Mouse (Mus musculus) heart, embryonic 11.5 days (tissue): Measurements from ENCODE around the gene Atg13. TPM values are rescaled to one million over a fixed set of nuclear protein-coding genes. Genes with fewer than 3 reads are reported as not detected.
"Not testable (repeated sequence)": the region's sequence is repeated elsewhere in the genome, so short reads cannot be mapped to it uniquely, and the experiment has no call there.

ENCODE experiments used
- ATAC-seq: fragments of 200-750 bp; cut with Nextera tagmentation; replicated peaks from 2 replicates; pipeline ENCODE4 v1.8.0; 2017; ENCODE audit warnings: moderate library complexity; ENCODE audit not compliant: insufficient number of reproducible peaks, low FRiP score, low TSS enrichment
- H3K27ac ChIP-seq: fragments of 300-500 bp; sonication (generic); 2 replicates; pipeline ENCODE4 v1.5.1; 2014; ENCODE audit warnings: mild to moderate bottlenecking, low read depth, low read length
- H3K27me3 ChIP-seq: fragments of 300-500 bp; sonication (generic); 2 replicates; pipeline ENCODE4 v1.6.1; 2014; ENCODE audit warnings: mild to moderate bottlenecking, low read length, mixed read lengths; ENCODE audit not compliant: control insufficient read depth, insufficient read depth
- H3K36me3 ChIP-seq: fragments of 300-500 bp; sonication (generic); 2 replicates; pipeline ENCODE4 v1.6.1; 2014; ENCODE audit warnings: mild to moderate bottlenecking, low read length, moderate library complexity, mixed read lengths; ENCODE audit not compliant: control insufficient read depth, insufficient read depth
- H3K4me1 ChIP-seq: fragments of 300-500 bp; sonication (generic); 2 replicates; pipeline ENCODE4 v1.6.1; 2014; ENCODE audit warnings: low read length; ENCODE audit not compliant: control insufficient read depth, insufficient read depth
- H3K4me2 ChIP-seq: fragments of 300-500 bp; sonication (generic); 2 replicates; pipeline ENCODE4 v1.6.1; 2014; ENCODE audit warnings: mild to moderate bottlenecking, moderate library complexity
- H3K4me3 ChIP-seq: fragments of 300-500 bp; sonication (generic); 2 replicates; pipeline ENCODE4 v1.5.1; 2014; ENCODE audit warnings: low read depth, low read length
- H3K9ac ChIP-seq: fragments of 300-500 bp; sonication (generic); 2 replicates; pipeline ENCODE4 v1.6.1; 2014; ENCODE audit warnings: mild to moderate bottlenecking, low read depth, low read length, moderate library complexity
- H3K9me3 ChIP-seq: fragments of 300-500 bp; sonication (generic); replicated peaks from 2 replicates; pipeline ENCODE4 v1.6.1; 2016; ENCODE audit warnings: low read length; ENCODE audit not compliant: control insufficient read depth
- WGBS: fragments of 180-500 bp; shearing (Covaris S2); extraction: QIAGEN DNeasy Blood & Tissue Kit; methylation state at CpG from one replicate; pipeline ENCODE4 v1.1.7; 2014; ENCODE audit not compliant: insufficient replicate concordance; 5-methylcytosine and 5-hydroxymethylcytosine counted together
- polyA plus RNA-seq: library from polyadenylated mRNA; unstranded; fragments of >200 nt; fragmentation: Nextera tagmentation; extraction: Ambion mirVana; gene quantifications from 2 replicates; pipeline ENCODE4 v1.2.1, GENCODE M21; 2014

The Atg13 gene
- polyA plus RNA-seq, 1 experiment from 2014 or later = 22.8 TPM

DNA sequence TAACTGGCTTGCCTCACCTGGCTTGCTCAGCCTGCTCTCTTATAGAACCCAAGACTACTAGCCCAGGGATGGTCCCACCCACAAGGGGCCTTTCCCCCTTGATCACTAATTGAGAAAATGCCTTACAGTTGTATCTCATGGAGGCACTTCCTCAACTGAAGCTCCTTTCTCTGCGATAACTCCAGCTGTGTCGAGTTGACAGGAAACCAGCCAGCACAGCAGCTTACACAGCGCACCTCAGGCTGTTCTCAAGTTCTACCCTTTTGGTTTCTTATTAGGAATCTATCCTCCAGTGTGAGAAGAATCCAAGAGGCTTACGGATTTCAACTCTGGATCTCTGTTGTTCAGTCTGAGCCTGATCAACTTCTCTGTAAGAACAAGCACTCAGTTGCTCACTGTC lies 15.1 kb upstream of the Atg13 start:
- not testable (repeated sequence) for H3K4me1 ChIP-seq, H3K9me3 ChIP-seq, H3K27me3 ChIP-seq, H3K9ac ChIP-seq, H3K27ac ChIP-seq, H3K4me2 ChIP-seq, H3K4me3 ChIP-seq, H3K36me3 ChIP-seq, ATAC-seq
- 44% methylated on average over 4 of the region's 4 CpGs for WGBS

DNA sequence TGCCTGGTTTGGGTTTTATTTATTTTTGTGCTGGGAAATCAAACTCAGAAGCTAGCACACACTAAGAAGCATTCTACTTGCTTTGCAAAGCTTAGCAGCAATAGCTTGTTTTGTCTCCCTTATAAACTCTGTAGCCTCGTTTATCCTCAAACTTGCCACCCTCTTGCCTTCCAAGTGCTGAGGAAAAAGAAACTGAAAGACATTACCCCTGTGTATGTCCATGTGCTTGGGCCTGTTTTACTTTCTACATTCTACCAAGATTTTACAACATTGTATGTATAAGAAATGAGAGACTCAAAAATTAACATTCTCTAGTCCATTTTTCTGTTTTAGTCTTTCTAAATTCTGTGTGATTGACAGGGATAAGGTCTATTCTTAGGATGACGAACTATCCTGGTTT lies 14.3 kb upstream of the Atg13 start:
- no peaks in the 10 kb centered on the region for H3K9me3 ChIP-seq
- ATAC-seq = no peak
- H3K27ac ChIP-seq = no peak overlapping the region
- no peaks in the 10 kb centered on the region for H3K4me1 ChIP-seq
- H3K36me3 ChIP-seq = no peaks in the 10 kb centered on the region
- WGBS = 65% methylated on average over 2 of the region's 2 CpGs
- no peaks in the 10 kb centered on the region for H3K27me3 ChIP-seq
- no peak overlapping the region for H3K4me3 ChIP-seq
- H3K4me2 ChIP-seq = no peak overlapping the region
- H3K9ac ChIP-seq = no peak overlapping the region

DNA sequence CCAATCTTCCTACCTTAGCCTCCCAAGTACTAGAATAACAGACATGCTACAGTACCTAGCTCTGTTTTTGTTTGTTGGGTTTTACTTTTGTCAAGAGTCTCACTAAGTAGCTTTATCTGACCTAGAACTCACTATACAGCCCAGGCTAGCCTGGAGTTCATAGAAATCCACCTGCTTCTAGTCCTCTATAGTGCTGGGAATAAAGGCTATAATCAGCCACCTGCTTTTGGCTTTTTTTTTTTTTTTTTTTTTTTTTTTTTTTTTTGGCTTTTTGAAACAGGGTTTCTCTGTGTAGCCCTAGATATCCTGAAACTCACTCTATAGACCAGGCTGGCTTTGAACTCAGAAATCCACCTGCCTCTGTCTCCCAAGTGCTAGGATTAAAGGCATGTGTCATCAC lies 13.6 kb upstream of the Atg13 start:
- Histone ChIP-seq H3K4me2 (no peak overlapping the region), H3K36me3 (no peaks in the 10 kb centered on the region), H3K4me1 (no peaks in the 10 kb centered on the region), H3K27ac (no peak overlapping the region), H3K4me3 (no peak overlapping the region), H3K9me3 (no peaks in the 10 kb centered on the region), H3K9ac (no peak overlapping the region), H3K27me3 (no peaks in the 10 kb centered on the region)
- ATAC-seq = no peak

GRCm38 (mm10) chr2:91723382-91723781 lies 13.0 kb upstream of the Atg13 start:
- ATAC-seq = no peak
- Histone ChIP-seq H3K27me3 (no peaks in the 10 kb centered on the region), H3K4me1 (no peaks in the 10 kb centered on the region), H3K4me3 (no peak overlapping the region), H3K36me3 (no peaks in the 10 kb centered on the region), H3K4me2 (no peak overlapping the region), H3K9me3 (no peaks in the 10 kb centered on the region), H3K27ac (no peak overlapping the region), H3K9ac (no peak overlapping the region)
- WGBS = 64% methylated on average over 4 of the region's 4 CpGs

GRCm38 (mm10) chr2:91718276-91718675 lies 7.9 kb upstream of the Atg13 start:
- no peak overlapping the region for H3K4me2 ChIP-seq
- no peak for ATAC-seq
- H3K4me3 ChIP-seq = no peak overlapping the region
- H3K27ac ChIP-seq = no peak overlapping the region
- no peaks in the 10 kb centered on the region for H3K36me3 ChIP-seq
- no peaks in the 10 kb centered on the region for H3K4me1 ChIP-seq
- 80% methylated on average over 6 of the region's 6 CpGs for WGBS
- no peaks in the 10 kb centered on the region for H3K9me3 ChIP-seq
- no peak overlapping the region for H3K9ac ChIP-seq
- H3K27me3 ChIP-seq = no peaks in the 10 kb centered on the region

GRCm38 (mm10) chr2:91714921-91715320 lies 4.5 kb upstream of the Atg13 start:
- no peak overlapping the region for H3K4me2 ChIP-seq
- no peak overlapping the region for H3K9ac ChIP-seq
- no peak overlapping the region for H3K4me3 ChIP-seq
- ATAC-seq = no peak
- no peaks in the 10 kb centered on the region; the same call in 1 of the 2 replicates for H3K36me3 ChIP-seq
- no peaks in the 10 kb centered on the region for H3K9me3 ChIP-seq
- 73% methylated on average over 1 of the region's 1 CpGs for WGBS
- H3K27me3 ChIP-seq = no peaks in the 10 kb centered on the region
- no peak overlapping the region for H3K27ac ChIP-seq
- H3K4me1 ChIP-seq = 0 out of 2 replicates have a peak, but pooled peaks cover 4% of the 10 kb centered on the region

DNA sequence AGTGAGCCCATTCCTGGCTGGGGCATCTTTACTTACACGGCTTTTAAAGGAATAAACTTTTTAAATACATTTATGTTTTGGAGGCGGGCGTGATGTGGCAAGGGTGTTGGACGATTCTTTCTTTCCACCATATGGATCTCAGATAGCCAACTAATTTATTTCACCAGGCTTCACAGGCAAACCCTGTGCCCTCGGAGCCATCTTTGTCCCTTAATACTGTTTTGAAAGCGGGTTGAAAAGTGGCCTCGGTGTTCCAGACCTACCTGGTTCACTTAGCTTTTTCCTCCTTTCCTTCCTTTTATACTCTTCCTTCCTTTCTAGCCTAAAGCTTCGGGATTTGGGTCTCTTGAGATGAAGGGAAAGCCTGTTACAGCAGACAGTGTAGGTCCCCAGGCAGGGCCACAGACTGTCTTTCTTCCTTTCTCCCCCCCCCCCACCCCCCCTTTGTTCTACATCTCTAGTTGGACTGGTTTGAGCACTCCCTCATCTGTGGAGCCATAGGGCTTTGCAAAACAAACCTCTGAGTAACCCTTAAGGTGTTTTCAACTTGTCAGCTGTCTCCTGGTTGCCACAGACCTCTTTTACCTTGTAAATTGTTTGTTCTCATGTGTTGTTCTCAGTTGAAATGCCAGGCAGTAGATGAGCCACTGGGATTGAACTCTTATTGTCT lies 1.0 kb upstream of the Atg13 start:
- Histone ChIP-seq H3K27ac (peak overlapping the region; percentile 79), H3K4me1 (0 out of 2 replicates have a peak, but pooled peaks cover 7% of the 10 kb centered on the region), H3K9ac (peak overlapping the region; percentile 86), H3K27me3 (no peaks in the 10 kb centered on the region), H3K4me2 (peak overlapping the region; percentile 66), H3K36me3 (no peaks in the 10 kb centered on the region; the same call in 1 of the 2 replicates), H3K9me3 (no peaks in the 10 kb centered on the region), H3K4me3 (peak overlapping the region; percentile 81)
- 3% methylated on average over 8 of the region's 8 CpGs for WGBS
- no peak for ATAC-seq

DNA sequence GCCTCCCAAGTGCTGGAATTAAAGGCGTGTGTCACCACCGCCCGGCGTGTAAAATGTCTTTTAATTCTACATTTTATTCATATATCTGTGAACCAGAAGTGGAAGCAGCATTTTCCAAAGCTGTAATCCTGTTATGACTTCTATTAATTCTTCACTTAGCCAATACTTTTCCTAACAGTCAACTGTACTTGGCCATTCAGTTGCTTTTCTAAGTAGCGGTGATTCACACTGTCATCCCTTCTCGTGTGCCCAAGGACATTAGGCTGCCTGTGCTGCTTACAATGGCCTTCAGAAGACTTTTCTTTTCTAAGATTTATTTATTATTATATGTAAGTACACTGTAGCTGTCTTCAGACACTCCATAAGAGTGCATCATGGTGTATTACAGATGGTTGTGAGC lies 2.0 kb downstream of the Atg13 start:
- Histone ChIP-seq H3K4me2 (no peak overlapping the region), H3K9ac (no peak overlapping the region), H3K27me3 (no peaks in the 10 kb centered on the region), H3K27ac (no peak overlapping the region), H3K4me1 (0 out of 2 replicates have a peak, but pooled peaks cover 7% of the 10 kb centered on the region), H3K36me3 (no peaks in the 10 kb centered on the region; the same call in 1 of the 2 replicates), H3K4me3 (no peak overlapping the region), H3K9me3 (no peaks in the 10 kb centered on the region)
- ATAC-seq = no peak
- WGBS = 83% methylated on average over 6 of the region's 6 CpGs

DNA sequence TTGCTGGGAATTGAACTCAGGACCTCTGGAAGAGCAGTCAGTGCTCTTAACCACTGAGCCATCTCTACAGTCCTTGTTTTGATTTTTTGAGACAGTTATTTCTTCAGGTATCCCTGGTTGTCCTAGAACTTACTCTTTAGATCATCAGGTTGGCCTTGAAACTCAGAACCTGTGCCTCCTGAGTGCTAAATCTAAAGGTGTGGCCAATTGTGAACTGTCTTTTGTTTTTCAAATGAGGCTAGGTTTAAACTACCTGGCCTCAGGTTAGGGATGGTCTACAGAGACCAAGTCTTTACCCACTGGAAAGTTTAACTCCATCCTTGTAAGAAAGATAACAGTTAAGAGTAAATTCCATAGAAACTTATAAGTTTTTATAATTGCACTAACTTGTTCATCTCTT lies 3.9 kb downstream of the Atg13 start:
- H3K27ac ChIP-seq = no peak overlapping the region
- H3K36me3 ChIP-seq = no peaks in the 10 kb centered on the region
- H3K4me1 ChIP-seq = 0 out of 2 replicates have a peak, but pooled peaks cover 5% of the 10 kb centered on the region
- H3K4me3 ChIP-seq = no peak overlapping the region
- ATAC-seq = no peak
- no peaks in the 10 kb centered on the region for H3K27me3 ChIP-seq
- H3K9me3 ChIP-seq = no peaks in the 10 kb centered on the region
- no peak overlapping the region for H3K4me2 ChIP-seq
- H3K9ac ChIP-seq = no peak overlapping the region
